Mouse (Mus musculus) MEL (cell line): Measurements from ENCODE around the gene Zfp362.

Source experiments
- CTCF ChIP-seq, 3 experiments: IDR thresholded peaks in 2 of 3; conservative IDR thresholded peaks in 1 of 3; 2 replicates each; pipeline ENCODE4 v1.5.1; 2011 to 2012; ENCODE audit warnings: low read length in 3 of 3, low read depth in 2 of 3, mild to moderate bottlenecking in 2 of 3, improper control_type of control experiment in 1 of 3, inconsistent platforms in 1 of 3, mixed read lengths in 1 of 3, moderate library complexity in 1 of 3; ENCODE audit not compliant: control insufficient read depth in 1 of 3, insufficient read depth in 1 of 3, poor library complexity in 1 of 3, severe bottlenecking in 1 of 3
- GATA1 ChIP-seq: IDR thresholded peaks from 2 replicates; pipeline ENCODE4 v1.6.1; 2011; ENCODE audit warnings: low read depth, low read length, improper control_type of control experiment
- JUND ChIP-seq: IDR thresholded peaks from 2 replicates; pipeline ENCODE4 v1.6.1; 2011; ENCODE audit warnings: low read depth, mild to moderate bottlenecking, improper control_type of control experiment, low read length
- KAT2A ChIP-seq: conservative IDR thresholded peaks from 2 replicates; pipeline ENCODE4 v1.6.1; 2012; ENCODE audit warnings: low read depth, low read length, improper control_type of control experiment, inconsistent platforms
- MAFK ChIP-seq: IDR thresholded peaks from 2 replicates; pipeline ENCODE4 v1.6.1; 2011; ENCODE audit warnings: low read depth, mild to moderate bottlenecking, low read length, improper control_type of control experiment, borderline replicate concordance
- MEF2A ChIP-seq: IDR thresholded peaks from 2 replicates; pipeline ENCODE4 v1.6.1; 2014; ENCODE audit warnings: low read depth, mild to moderate bottlenecking, inconsistent platforms, low read length, improper control_type of control experiment; ENCODE audit not compliant: poor library complexity, insufficient replicate concordance, severe bottlenecking; ENCODE audit errors: extremely low read depth
- MYB ChIP-seq: IDR thresholded peaks from 2 replicates; pipeline ENCODE4 v1.6.1; 2011; ENCODE audit warnings: mild to moderate bottlenecking, low read depth, low read length, improper control_type of control experiment
- TAL1 ChIP-seq: IDR thresholded peaks from 2 replicates; pipeline ENCODE4 v1.6.1; 2012; ENCODE audit warnings: mild to moderate bottlenecking, inconsistent platforms, low read length, moderate library complexity, mixed read lengths
- TCF12 ChIP-seq: IDR thresholded peaks from 2 replicates; pipeline ENCODE4 v1.6.1; 2014; ENCODE audit warnings: low read depth, mild to moderate bottlenecking, inconsistent platforms, low read length, improper control_type of control experiment, moderate library complexity
- ZC3H11A ChIP-seq: IDR thresholded peaks from 2 replicates; pipeline ENCODE4 v1.6.1; 2012; ENCODE audit warnings: low read depth, mild to moderate bottlenecking, inconsistent platforms, low read length, improper control_type of control experiment
- ZMIZ1 ChIP-seq: IDR thresholded peaks from 2 replicates; pipeline ENCODE4 v1.6.1; 2012; ENCODE audit warnings: low read depth, mild to moderate bottlenecking, inconsistent platforms, low read length, improper control_type of control experiment, moderate library complexity

DNA sequence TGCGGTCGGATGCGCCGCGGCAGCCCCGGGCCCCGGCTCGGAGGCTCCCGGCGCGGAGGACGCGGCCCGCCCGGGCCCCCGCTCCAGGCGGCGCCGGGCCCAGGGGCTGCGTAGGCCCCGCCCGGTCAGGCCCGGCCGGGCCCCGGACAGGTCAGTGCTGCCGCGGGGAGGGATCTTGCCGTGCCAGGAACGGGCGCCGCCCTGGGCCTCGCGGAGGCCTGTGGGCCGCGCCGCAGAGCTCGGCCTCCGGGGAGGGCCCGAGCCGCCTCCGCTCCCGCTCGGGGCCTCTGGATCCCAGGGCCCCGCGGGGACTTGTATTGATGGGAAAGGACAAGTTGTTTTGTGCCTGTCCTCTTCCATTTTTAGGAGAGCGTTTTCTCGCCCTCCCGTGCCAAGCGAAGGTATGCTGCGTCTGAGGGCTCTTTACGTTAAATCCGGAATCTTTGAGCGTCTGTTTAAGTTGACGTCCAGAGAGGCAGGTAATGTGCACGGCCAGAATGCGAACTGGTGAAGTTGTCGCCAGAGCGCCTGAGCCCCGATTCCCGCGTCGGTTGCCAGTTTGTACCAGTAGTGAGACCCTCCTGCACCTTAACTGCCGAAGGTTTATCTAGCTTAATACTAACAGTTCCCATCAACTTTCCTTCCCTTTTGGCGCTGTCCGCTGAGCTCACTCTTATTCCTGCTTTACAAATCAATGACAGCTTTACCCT lies 78.0 kb downstream of the Zfp362 start:
- TF ChIP-seq CTCF (IDR thresholded peaks at IDR 0.05 in 2 of 3, conservative IDR thresholded peaks at IDR 0.05 in 1 of 3; ENCODE audit: control insufficient read depth in 1 of 3, insufficient read depth in 1 of 3, low read depth in 2 of 3, low read length in 3 of 3, poor library complexity in 1 of 3, severe bottlenecking in 1 of 3) (no peak), TCF12 (no peak), TAL1 (no peak), KAT2A (no peak), MAFK (no peak), ZMIZ1 (no peak), MYB (no peak), JUND (no peak), ZC3H11A (no peak), MEF2A (no peak), GATA1 (no peak)
